Mouse (Mus musculus): Measurements from ENCODE around the gene Lrch4. TPM values are rescaled to one million over a fixed set of nuclear protein-coding genes. Genes with fewer than 3 reads are reported as not detected.

The Lrch4 gene
- polyA plus RNA-seq, 1 experiment = 249 TPM

DNA sequence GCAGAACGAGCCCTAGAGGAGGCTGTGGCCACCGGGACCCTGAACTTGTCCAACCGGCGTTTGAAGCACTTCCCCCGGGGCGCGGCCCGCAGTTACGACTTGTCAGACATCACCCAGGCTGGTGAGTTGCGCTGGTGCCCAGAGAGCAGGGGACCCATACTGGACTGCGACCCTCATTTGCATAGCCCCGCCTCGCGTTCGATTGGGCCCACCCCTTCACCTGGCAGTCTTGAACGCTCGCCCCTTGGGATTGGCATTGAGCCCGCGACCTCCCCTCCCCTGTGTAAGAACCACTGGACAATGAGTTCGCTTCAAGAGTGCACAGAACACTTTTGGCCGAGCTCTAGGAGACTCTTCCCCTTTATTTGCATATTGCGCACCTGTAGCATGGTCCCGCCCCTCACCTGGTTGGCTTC, 393 bp downstream of the Lrch4 start:
- peak overlapping the region; percentile 93 for H3K27ac ChIP-seq (ENCODE audit: insufficient read depth, low read length)
- peaks cover 8% of the 10 kb centered on the region for H3K36me3 ChIP-seq (ENCODE audit: control insufficient read depth, insufficient read depth, low read length)
- no peaks in the 10 kb centered on the region for H3K27me3 ChIP-seq (ENCODE audit: control insufficient read depth, insufficient read depth, low read length)
- DNase-seq (ENCODE audit: low read depth in 1 of 2, low spot score in 2 of 2) = peak in 1 of 2 experiments; percentile 78
- WGBS = under 1% methylated on average over 23 of the region's 23 CpGs
- peak overlapping the region; percentile 78 for H3K4me3 ChIP-seq (ENCODE audit: extremely low read depth, insufficient read depth, insufficient read length)
- TF ChIP-seq POLR2A (IDR thresholded peaks at IDR 0.05; ENCODE audit: low read depth, low read length) (no peak), CTCF (IDR thresholded peaks at IDR 0.05; ENCODE audit: extremely low read depth, insufficient read depth, insufficient read length, insufficient replicate concordance) (no peak)
- H3K4me1 ChIP-seq (ENCODE audit: control insufficient read depth, insufficient read depth, insufficient read length) = peaks cover 11% of the 10 kb centered on the region; the same call in 1 of the 2 replicates

DNA sequence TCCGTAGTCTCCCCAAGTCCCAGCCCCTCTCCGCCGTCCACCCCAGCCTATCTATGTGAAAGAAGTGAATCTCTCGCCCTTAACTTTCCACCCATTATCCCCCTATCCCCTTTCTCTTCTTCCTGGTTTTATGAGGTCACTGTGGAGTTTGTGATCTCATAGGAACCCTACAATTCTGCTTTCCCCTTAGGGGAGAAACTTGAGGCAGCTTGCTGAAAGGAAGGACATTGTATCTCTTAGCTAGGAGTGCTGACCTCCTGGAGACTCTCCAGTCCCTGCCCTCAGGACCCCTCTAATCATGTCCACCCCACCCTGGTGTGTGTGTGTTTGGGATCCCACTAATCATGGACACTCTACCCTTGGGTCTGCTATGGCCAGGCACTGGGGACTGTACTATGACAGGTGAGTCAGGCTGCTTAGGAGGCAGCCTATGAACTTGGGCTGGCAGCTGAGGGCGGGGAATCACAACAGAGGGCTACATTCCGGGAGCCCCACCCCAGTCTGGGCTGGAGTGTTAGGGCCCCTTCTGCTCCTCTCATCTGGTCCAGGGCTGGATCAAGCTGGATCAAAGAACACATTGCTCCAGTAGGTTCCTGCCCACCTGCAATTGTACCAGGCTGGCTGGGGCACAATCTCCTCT, 1.1 kb downstream of the Lrch4 start:
- Histone ChIP-seq H3K4me1 (ENCODE audit: control insufficient read depth, insufficient read depth, insufficient read length) (peaks cover 11% of the 10 kb centered on the region; the same call in 1 of the 2 replicates), H3K36me3 (ENCODE audit: control insufficient read depth, insufficient read depth, low read length) (peaks cover 9% of the 10 kb centered on the region), H3K27ac (ENCODE audit: insufficient read depth, low read length) (peak overlapping the region; percentile 93), H3K4me3 (ENCODE audit: extremely low read depth, insufficient read depth, insufficient read length) (peak overlapping the region; percentile 78), H3K27me3 (ENCODE audit: control insufficient read depth, insufficient read depth, low read length) (no peaks in the 10 kb centered on the region)
- no peak for TF ChIP-seq CTCF (IDR thresholded peaks at IDR 0.05; ENCODE audit: extremely low read depth, insufficient read depth, insufficient read length, insufficient replicate concordance)
- no peak for TF ChIP-seq POLR2A (IDR thresholded peaks at IDR 0.05; ENCODE audit: low read depth, low read length)
- 2% methylated on average over 6 of the region's 6 CpGs for WGBS
- no peak for DNase-seq (ENCODE audit: low read depth in 1 of 2, low spot score in 2 of 2)

DNA sequence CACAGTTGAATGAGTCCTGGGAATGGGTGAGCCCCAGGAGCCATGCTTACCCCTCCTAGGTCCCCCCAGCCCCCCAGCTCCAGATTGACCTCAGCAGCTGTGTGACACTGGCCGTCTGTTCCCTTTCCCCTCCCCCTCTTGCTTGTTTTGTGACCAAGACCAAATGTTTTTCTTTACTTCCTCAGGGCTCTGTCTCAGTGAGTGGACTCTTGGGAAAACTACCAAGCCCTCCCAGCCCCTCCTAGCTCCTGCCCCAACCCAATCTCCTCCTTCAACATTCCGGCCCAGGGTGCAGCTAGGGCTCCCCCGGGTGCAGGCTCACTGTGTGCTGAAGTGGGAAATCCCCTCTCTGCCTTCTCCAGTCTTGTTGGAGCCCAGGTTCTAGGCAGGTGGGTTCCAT, 1.7 kb downstream of the Lrch4 start:
- H3K36me3 ChIP-seq (ENCODE audit: control insufficient read depth, insufficient read depth, low read length) = peaks cover 14% of the 10 kb centered on the region
- H3K4me3 ChIP-seq (ENCODE audit: extremely low read depth, insufficient read depth, insufficient read length) = peak overlapping the region; percentile 78
- peaks cover 11% of the 10 kb centered on the region; the same call in 1 of the 2 replicates for H3K4me1 ChIP-seq (ENCODE audit: control insufficient read depth, insufficient read depth, insufficient read length)
- H3K27me3 ChIP-seq (ENCODE audit: control insufficient read depth, insufficient read depth, low read length) = no peaks in the 10 kb centered on the region
- 7% methylated on average over 3 of the region's 3 CpGs for WGBS
- TF ChIP-seq CTCF (IDR thresholded peaks at IDR 0.05; ENCODE audit: extremely low read depth, insufficient read depth, insufficient read length, insufficient replicate concordance) = no peak
- no peak; the same call in 1 of the 2 replicates for TF ChIP-seq POLR2A (IDR thresholded peaks at IDR 0.05; ENCODE audit: low read depth, low read length)
- DNase-seq (ENCODE audit: low read depth in 1 of 2, low spot score in 2 of 2) = no peak
- peak overlapping the region; percentile 93 for H3K27ac ChIP-seq (ENCODE audit: insufficient read depth, low read length)

DNA sequence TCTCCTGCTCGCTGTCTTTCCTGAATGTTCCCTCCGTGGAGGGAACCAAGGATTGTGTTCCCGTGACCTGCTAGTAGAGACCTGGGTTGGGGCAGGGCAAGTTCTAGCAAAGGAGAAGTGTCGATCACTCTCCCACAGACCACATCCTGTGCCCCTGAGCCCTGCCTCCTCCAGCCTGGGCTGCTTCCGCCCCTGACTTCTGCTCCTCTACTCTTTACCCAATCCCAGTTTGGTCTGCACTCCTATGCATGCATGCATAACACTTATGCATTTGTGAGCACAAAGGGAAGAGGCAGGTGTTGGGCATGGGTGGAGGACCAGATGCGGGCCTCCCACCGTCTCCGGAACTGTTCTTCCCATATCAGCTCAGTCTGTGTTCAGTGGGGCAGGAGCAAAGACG, 2.2 kb downstream of the Lrch4 start:
- DNase-seq (ENCODE audit: low read depth in 1 of 2, low spot score in 2 of 2) = peak; percentile 61 to 86
- Histone ChIP-seq H3K4me1 (ENCODE audit: control insufficient read depth, insufficient read depth, insufficient read length) (peaks cover 11% of the 10 kb centered on the region; the same call in 1 of the 2 replicates), H3K27me3 (ENCODE audit: control insufficient read depth, insufficient read depth, low read length) (no peaks in the 10 kb centered on the region), H3K36me3 (ENCODE audit: control insufficient read depth, insufficient read depth, low read length) (peaks cover 18% of the 10 kb centered on the region), H3K4me3 (ENCODE audit: extremely low read depth, insufficient read depth, insufficient read length) (peak overlapping the region; percentile 78), H3K27ac (ENCODE audit: insufficient read depth, low read length) (peak overlapping the region; percentile 93)
- TF ChIP-seq POLR2A (IDR thresholded peaks at IDR 0.05; ENCODE audit: low read depth, low read length) = no peak; the same call in 1 of the 2 replicates
- no peak for TF ChIP-seq CTCF (IDR thresholded peaks at IDR 0.05; ENCODE audit: extremely low read depth, insufficient read depth, insufficient read length, insufficient replicate concordance)
- under 1% methylated on average over 9 of the region's 9 CpGs for whole genome bisulfite sequencing

DNA sequence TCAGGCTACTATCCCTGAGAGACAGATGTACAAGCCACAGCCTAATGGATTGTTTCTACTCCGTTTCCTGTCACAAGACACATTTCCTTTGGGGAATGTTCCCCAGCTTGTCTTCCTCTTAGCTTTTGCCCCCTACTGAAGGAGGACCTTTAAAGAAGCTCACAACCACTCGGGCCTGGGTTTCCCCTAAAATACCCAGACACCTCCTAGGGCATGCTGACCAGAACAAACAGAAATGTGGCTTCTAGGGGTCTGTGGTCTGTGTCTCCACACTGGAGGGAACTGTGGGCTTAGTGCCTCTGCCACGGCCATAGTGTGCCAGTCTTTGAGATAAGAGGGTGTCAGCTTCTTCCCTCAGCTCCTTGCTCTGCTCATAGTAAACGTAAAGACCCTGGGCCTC, 2.7 kb downstream of the Lrch4 start:
- peaks cover 22% of the 10 kb centered on the region for H3K36me3 ChIP-seq (ENCODE audit: control insufficient read depth, insufficient read depth, low read length)
- peaks cover 11% of the 10 kb centered on the region; the same call in 1 of the 2 replicates for H3K4me1 ChIP-seq (ENCODE audit: control insufficient read depth, insufficient read depth, insufficient read length)
- TF ChIP-seq POLR2A (IDR thresholded peaks at IDR 0.05; ENCODE audit: low read depth, low read length) (no peak), CTCF (IDR thresholded peaks at IDR 0.05; ENCODE audit: extremely low read depth, insufficient read depth, insufficient read length, insufficient replicate concordance) (no peak)
- H3K27me3 ChIP-seq (ENCODE audit: control insufficient read depth, insufficient read depth, low read length) = no peaks in the 10 kb centered on the region
- H3K27ac ChIP-seq (ENCODE audit: insufficient read depth, low read length) = peak overlapping the region; percentile 93
- 5% methylated on average over 4 of the region's 4 CpGs for WGBS
- H3K4me3 ChIP-seq (ENCODE audit: extremely low read depth, insufficient read depth, insufficient read length) = peak overlapping the region; percentile 41
- DNase-seq (ENCODE audit: low read depth in 1 of 2, low spot score in 2 of 2) = peak in 1 of 2 experiments; percentile 37

DNA sequence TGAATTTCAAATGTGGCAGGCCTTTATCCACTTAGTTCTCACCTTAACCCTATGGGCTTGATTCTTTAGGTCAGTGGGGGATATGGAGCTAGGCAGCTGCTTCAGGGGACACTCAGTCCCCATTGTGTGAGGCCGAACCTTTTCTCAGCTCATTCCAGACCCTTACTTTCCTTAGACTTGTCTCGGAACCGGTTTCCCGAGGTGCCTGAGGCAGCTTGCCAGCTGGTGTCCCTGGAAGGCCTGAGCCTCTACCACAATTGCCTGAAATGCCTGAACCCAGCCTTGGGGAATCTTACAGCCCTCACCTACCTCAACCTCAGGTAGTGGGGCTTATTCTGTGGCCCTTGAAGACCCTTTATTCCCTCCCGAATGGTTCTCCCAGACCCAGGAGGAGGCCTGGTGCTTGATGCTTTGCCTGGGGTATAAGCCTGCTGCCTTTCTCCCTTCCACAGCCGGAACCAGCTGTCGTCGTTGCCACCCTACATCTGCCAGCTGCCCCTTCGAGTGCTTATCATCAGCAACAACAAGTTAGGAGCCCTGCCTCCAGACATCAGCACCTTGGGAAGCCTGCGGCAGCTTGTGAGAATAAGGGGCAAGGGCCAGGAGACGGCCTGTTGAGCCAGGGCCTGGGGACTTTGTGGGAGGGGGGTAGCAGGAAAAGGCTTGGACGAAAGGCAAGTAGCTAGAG, 4.6 kb downstream of the Lrch4 start:
- 92% methylated on average over 12 of the region's 12 CpGs for WGBS
- TF ChIP-seq CTCF (IDR thresholded peaks at IDR 0.05; ENCODE audit: extremely low read depth, insufficient read depth, insufficient read length, insufficient replicate concordance) (no peak), POLR2A (IDR thresholded peaks at IDR 0.05; ENCODE audit: low read depth, low read length) (no peak)
- H3K36me3 ChIP-seq (ENCODE audit: control insufficient read depth, insufficient read depth, low read length) = peaks cover 41% of the 10 kb centered on the region
- no peak for DNase-seq (ENCODE audit: low read depth in 1 of 2, low spot score in 2 of 2)
- H3K27ac ChIP-seq (ENCODE audit: insufficient read depth, low read length) = no peak overlapping the region
- H3K4me3 ChIP-seq (ENCODE audit: extremely low read depth, insufficient read depth, insufficient read length) = no peak overlapping the region
- H3K27me3 ChIP-seq (ENCODE audit: control insufficient read depth, insufficient read depth, low read length) = no peaks in the 10 kb centered on the region
- H3K4me1 ChIP-seq (ENCODE audit: control insufficient read depth, insufficient read depth, insufficient read length) = peaks cover 11% of the 10 kb centered on the region; the same call in 1 of the 2 replicates

Data from spleen, adult 2 months (tissue).